Mouse (Mus musculus) left cerebral cortex, adult 8-10 months (tissue): ENCODE measurements around the gene Rev1. TPM values are rescaled to one million over a fixed set of nuclear protein-coding genes. Genes with fewer than 3 reads are reported as not detected.
"Not testable (repeated sequence)": the region's sequence is repeated elsewhere in the genome, so short reads cannot be mapped to it uniquely, and the experiment has no call there.

Experiments
- DNase-seq, 2 experiments: peaks; one replicate each; pipeline ENCODE4 v3.0.0; 2022; ENCODE audit warnings: low spot score in 2 of 2
- total RNA-seq, 4 experiments: library from RNA; stranded (reverse); gene quantifications; 2 replicates each; pipeline ENCODE4 v1.2.4; 2022

The Rev1 gene
- total RNA-seq, 4 experiments from 2014 or later, result 43.6 to 45.9 (median 44.7) TPM

DNA sequence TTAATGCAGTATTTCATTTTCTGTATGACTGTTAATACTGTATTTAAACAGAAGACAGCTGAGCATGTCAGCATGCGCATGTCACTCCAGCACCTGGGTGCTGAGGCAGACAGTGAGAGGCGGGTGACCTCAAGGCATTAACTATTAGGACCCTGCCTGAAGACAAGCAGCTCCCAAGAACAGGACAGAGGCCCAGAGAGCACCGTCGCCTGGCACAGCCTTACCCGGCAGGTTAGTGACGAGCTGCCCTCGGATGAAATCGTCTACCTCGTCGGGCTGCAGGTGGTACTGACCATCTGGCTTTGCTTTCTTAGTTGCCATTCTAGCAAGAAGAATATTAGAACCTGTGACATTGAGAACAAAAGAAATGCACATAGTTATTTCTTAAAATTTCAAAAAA lies 62.3 kb downstream of the Rev1 start:
- DNase-seq, result no peak

DNA sequence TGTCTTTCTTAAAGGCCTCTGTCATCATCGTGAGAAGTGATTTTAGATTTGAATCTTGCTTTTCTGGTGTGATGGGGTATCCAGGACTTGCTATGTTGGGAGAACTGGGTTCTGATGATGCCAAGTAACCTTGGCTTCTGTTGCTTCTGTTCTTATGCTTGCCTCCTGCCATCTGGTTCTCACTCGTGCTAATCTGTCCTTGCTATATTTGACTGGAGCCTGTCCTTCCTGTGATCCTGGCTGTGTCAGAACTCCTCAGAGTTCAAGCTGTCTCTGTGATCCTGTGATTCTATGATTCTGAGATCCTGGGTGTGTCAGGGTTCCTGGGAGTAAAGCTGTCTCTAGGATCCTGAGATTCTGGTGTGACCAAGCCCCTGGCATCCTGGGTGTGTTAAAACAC lies 67.4 kb downstream of the Rev1 start:
- DNase-seq, result not testable (repeated sequence)

DNA sequence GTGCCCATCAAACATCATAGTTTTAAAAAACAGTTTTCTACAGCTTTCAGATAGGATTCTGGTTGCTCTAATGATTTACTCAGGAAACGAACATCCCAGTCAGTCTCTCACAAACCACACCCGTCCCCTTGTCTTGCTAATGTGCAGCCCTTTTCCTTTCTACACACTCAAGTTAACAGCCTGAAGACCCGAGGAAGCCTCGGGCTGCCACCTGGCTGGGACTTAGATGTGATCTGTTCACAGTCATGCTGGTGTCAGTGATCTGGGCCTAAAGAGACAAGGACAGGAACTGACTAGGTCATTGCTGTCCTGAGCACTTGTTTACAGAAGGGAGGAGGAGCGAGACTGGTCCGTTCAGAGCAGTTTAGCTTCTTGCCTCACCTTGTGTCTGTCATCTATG lies 71.2 kb downstream of the Rev1 start:
- DNase-seq, result no peak

DNA sequence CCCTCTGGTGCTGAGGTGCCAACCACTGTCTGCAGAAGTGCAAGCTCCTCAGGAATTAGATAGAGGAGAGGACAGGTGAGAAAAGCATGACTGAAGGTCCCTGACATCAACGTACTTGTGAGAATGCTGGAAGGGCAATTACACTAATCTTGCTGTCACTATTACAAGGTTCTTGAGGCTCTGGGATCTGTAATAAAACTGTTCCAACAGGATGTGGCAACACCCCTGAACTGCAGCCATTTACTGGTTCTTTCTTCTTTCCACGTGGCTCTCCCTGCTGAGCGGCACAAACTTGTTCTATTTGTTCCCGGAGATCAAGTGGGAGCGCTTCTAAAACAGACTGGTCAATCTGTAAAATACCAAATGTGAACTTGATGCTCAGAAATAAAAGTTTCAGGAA lies 74.4 kb downstream of the Rev1 start:
- DNase-seq, result no peak

DNA sequence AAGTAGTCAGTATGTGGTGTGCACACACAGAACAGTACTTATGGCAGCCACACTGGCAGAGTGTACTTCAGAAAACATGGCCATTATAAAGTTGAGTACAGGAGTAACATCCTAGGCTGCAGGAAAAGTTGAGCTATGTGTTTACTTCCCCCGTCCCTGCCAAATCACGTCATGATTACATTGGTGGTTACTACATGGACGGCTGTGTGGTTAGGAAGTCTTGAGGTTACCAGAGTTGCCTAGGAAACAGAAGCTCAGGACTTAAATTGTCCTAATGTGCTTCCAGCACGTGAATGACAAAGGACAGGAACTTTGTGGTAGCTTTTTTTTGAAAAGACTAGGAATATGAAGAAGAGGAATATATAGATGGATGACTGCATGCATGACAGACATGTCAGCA lies 80.0 kb downstream of the Rev1 start:
- no peak for DNase-seq

DNA sequence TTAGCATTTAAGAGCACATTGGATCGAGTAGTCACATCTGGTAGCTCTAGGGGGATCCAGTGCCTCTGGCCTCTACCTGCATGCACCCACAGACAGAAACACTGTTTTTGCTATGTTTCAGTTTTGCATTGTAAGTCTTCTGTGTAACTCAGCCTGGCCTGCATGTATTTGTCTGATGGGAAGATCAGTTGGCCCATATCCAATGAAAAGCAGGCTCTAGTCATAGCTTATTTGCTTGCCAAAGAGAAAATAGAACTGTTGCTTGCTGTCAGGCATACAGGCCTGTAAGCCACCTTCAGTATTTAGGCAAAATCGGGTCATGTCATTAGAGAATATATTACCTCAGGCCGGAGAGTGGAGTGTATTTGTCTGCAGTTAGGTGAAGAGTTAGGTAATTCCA lies 81.5 kb downstream of the Rev1 start:
- no peak for DNase-seq

DNA sequence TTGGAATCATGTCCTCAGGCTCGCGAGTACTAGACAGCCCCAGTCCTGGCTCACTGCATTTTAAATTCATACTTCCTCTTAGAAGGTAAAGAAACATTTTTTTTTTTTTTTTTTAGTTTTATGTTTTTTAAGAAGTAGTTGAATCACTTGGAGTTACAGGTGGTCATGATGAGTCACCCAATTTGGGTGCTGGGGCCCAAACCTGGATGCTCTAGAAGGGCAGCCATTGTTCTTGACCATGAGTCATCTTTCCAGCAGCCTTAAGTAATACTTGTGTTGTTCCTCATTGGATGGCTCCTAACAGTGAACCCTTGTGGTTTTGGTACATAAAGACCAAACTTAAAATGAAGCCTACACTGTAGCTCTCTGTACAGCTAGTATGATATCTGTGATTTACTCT lies 90.7 kb downstream of the Rev1 start:
- DNase-seq, result no peak

DNA sequence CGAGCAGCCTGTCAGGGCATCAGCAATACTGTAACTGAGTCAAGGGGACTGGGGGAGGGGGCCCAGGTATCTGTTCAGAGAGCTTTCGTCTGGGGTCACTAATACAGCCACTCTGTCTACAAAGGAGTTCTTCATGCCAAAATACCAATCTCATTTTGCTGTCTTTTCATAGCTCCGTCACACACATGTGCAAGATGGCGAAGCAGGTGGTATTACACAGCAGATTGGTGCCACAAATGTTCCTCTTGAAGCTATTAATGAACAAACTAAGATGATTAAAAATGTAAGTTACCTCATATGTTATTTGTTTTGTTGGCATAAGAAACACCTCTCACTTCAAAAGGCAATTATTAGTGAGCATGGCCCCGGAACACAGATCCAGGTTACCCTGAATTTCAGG lies 92.2 kb downstream of the Rev1 start:
- DNase-seq, result no peak

DNA sequence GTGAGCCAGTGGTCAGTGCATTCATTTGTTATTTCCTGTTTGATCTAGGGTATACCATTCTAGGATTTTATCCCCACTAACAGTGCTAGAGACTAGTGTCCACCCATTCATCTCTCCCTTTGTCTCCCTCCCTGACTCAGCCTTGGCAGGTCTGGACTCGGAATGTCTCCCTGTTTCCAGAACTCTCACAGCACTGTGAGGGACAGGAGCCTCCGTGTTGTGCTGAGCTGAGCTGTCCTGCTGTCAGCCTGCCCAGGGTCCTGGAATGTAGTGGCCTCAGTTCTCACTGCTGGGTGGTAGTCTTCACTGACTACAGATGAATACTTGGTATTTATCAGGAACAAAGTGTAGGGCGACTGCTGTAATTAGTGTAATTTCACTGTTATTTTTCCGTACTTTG lies 94.1 kb downstream of the Rev1 start:
- no peak for DNase-seq

DNA sequence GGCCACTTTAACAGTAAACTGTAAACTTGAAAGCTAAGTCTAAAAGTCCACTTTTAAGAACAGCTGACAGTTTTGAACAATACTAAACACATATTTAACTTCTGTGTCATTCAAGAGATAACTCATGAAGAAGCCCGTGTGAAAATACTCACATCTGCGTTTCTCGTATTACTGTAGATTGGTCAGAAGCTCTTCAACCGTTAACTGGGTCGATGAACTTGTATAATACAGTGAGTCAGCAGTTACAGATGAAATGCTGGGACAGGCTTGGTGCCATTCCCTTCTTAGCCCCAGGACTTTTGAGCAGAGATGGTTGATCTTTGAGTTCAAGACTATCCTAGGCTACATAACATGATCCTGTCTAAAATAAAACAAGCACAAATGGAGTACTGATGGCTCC lies 98.2 kb downstream of the Rev1 start:
- DNase-seq, result no peak

DNA sequence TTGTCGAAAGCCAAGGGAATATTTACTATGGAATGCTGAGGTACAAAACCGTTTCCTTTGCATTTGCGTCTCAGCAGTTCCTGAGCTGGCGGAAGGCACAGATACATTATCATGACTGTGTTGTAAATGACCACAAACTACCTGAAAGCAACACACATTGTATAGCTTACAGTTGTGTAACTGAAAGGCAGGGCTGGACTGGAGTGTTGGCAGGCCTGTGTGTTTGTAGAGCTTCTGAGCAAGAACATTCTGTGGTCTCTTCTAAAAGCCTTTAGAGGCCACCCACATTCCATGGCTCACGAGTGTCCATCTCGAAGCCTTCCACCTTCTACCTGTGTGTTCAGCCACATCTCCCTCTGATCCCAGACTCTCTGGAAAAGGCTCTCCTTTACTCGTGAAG lies 102.3 kb downstream of the Rev1 start:
- no peak for DNase-seq

DNA sequence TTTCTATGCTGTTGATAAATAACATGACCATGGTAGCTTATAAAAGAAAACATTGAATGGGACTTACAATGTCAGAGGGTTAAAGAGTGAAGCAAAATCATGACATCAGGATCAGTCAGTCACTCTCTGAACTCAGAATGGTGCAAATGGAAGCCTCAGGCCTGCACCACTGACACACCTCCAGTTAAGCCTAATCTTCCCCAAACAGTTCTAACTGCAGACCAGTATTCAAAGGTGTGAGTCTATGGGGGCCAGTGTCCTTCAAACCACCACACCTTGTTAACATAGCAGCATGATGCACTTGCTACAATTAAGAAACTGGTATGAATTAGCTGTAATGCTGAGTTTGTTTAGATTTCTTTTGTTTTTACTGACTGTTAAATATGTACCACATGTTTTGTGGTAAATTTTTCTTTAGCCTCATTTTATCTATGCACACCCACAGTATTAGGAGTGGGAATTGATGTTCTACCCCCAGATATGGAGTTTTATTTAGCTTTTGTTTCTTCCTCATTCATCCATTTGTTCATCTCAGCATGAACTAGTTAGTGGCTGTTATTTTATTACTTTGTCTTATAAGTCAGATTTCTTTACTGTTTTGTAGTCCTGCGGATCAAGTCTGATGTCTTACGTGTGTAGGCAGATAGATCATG lies 114.9 kb downstream of the Rev1 start:
- no peak for DNase-seq

DNA sequence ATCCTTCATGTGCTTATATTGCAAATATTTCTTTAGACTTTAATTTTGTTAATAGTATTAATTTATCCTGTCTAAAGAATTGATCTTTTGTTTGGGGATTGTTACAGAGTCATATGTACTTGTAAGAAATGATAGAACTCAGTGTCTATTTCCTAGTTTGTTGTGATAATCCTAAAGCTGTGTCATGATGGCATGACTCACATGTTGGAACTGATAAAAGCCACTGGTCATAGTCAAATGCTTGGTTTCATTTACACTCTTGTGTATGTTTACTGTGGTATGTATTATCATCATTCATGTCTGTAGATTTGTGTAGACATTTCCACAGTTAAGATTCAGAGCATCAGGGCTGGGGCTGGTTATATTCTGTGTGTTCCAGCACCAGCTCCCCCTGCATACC lies 117.1 kb downstream of the Rev1 start:
- no peak for DNase-seq

DNA sequence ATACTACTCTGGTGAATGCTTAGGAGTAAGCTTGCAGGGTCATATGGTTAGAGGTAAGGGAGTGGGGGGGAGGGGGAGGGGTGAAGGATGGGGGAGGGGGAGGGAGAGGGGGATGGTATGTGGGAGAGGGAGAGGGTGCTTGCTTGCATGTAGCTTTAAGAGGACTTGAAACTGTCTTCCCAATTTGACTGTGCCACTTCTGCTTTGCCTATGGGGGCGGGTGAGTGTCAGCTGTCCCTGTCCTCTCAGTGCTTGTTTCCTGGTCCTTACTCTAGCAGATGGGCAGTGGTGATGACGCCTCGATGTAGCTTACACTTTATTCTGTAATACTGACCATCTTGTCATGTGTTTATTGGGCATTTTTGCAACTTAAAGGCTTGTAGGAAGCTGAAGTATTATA lies 117.5 kb downstream of the Rev1 start:
- no peak for DNase-seq

DNA sequence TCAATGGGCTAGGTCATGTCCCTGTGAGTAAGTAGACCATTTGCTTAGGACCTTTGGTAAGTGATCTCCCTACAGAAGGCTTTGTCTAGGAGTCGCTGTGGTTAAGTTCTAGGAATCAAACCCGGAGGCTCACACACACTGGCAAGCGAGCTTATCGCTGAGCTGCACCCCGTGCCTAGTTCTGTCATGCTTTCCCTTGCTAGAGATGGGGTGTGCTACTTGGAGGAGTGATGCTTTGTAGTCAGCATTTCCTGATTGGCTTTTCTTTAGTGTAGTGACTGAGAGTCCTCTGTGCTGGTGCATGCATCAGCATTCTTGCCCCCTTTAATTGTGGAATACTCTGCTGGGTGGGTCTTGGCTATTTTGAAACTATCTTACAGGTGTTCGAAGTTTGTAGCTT lies 118.0 kb downstream of the Rev1 start:
- DNase-seq, result no peak

DNA sequence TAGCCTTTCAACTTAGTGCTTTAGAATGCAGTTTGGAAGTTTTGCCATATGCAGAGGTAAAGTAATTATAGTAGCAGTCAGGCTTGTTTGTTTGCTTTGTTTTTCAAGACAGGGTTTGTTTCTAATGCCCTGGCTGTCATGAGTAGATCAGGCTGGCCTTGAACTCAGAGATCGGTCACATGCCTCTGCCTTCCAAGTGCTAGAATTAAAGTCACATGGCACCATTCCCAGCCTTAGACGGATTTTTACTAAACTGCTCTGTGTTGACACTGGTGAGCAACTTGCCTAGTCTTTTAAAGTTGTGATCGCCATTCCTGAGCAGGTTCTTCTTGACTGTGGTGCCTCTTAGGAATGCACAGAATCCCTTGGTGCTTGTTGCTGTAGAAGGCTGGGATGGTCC lies 122.9 kb downstream of the Rev1 start:
- DNase-seq, result no peak

DNA sequence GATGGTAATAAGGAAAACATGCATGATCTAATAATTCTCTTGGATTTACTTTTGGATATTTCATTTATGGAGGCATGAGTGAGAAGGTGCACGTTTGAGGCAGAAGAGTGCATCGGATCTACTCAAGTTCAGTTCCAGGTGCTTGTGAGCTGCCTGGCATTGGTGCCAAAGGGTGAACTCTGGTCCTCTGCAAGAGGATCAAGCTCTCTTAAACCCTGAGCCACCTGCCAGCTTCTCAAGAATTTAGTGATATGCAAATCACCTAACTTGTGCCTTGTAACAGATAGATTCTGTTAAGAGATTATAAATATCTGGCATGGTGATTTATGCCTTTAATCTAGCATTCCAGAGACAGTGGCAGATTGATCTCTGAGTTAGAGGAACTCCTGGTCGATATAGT lies 126.6 kb downstream of the Rev1 start:
- DNase-seq, result no peak

Other genes with a start within 250 kb of the Rev1 start
- 10 to 100 TPM in 2 of 4 experiments, 1 to 10 TPM in 2; 7.4 to 11.8 (median 9.4) TPM for gene Mitd1, start 239.4 kb downstream of the Rev1 start, total RNA-seq
- 100 to 1,000 TPM; 129 to 154 (median 145) TPM for gene Mrpl30, start 239.3 kb downstream of the Rev1 start, total RNA-seq
- not detected for gene Lyg2, start 213.3 kb downstream of the Rev1 start, total RNA-seq
- not detected for gene Lyg1, start 172.0 kb downstream of the Rev1 start, total RNA-seq
- 10 to 100 TPM; 57.1 to 62.3 (median 61.7) TPM for gene Txndc9, start 131.9 kb downstream of the Rev1 start, total RNA-seq
- gene Eif5b, start 131.8 kb downstream of the Rev1 start, total RNA-seq, result 10 to 100 TPM; 36.2 to 40.3 (median 37.5) TPM